Mouse (Mus musculus) testis, adult 2 months (tissue): Measurements from ENCODE around the gene Krt87. TPM values are rescaled to one million over a fixed set of nuclear protein-coding genes. Genes with fewer than 3 reads are reported as not detected.

ENCODE experiments used
- H3K27ac ChIP-seq: fragments of 200-500 bp; 2 replicates; pipeline ENCODE4 v1.5.1; 2012; ENCODE audit warnings: low read depth, low read length; ENCODE audit not compliant: control insufficient read depth, insufficient read depth
- H3K27me3 ChIP-seq: fragments of 200-500 bp; 2 replicates; pipeline ENCODE4 v1.6.1; 2012; ENCODE audit warnings: mild to moderate bottlenecking, low read length, moderate library complexity; ENCODE audit not compliant: control insufficient read depth, insufficient read depth
- H3K36me3 ChIP-seq: fragments of 200-500 bp; 2 replicates; pipeline ENCODE4 v1.6.1; 2012; ENCODE audit warnings: mild to moderate bottlenecking, low read length; ENCODE audit not compliant: control insufficient read depth, insufficient read depth
- H3K4me1 ChIP-seq: fragments of 200-500 bp; 2 replicates; pipeline ENCODE4 v1.6.1; 2012; ENCODE audit warnings: low read length; ENCODE audit not compliant: control insufficient read depth, insufficient read depth
- H3K4me3 ChIP-seq: fragments of 200-500 bp; 2 replicates; pipeline ENCODE4 v1.5.1; 2012; ENCODE audit warnings: low read depth, mild to moderate bottlenecking, low read length, moderate library complexity, mixed read lengths; ENCODE audit not compliant: control insufficient read depth
- CTCF ChIP-seq: fragments of 200-500 bp; IDR thresholded peaks from 2 replicates; pipeline ENCODE4 v1.5.1; 2012; ENCODE audit warnings: low read depth, mild to moderate bottlenecking, inconsistent platforms, low read length, moderate library complexity; ENCODE audit not compliant: control insufficient read depth, insufficient read depth, insufficient replicate concordance
- POLR2A ChIP-seq: fragments of 200-500 bp; IDR thresholded peaks from 2 replicates; pipeline ENCODE4 v1.6.1; 2012; ENCODE audit warnings: low read depth, mild to moderate bottlenecking, inconsistent platforms, low read length, moderate library complexity; ENCODE audit not compliant: control insufficient read depth
- polyA plus RNA-seq: library from polyadenylated mRNA; depleted of rRNA; stranded (reverse); fragments of >200 nt; gene quantifications from 2 replicates; pipeline ENCODE4 v1.2.3, GENCODE M21; 2012

Krt87 gene
- polyA plus RNA-seq, 1 experiment, result not detected

- Histone ChIP-seq H3K36me3 (no peaks in the 10 kb centered on the region), H3K27ac (no peak overlapping the region), H3K4me1 (no peaks in the 10 kb centered on the region), H3K4me3 (no peak overlapping the region), H3K27me3 (no peaks in the 10 kb centered on the region)
- TF ChIP-seq POLR2A, result no peak
- TF ChIP-seq CTCF, result no peak
Observed at GRCm38 (mm10) chr15:101396921-101397320, 41.7 kb downstream of the Krt87 start.

DNA sequence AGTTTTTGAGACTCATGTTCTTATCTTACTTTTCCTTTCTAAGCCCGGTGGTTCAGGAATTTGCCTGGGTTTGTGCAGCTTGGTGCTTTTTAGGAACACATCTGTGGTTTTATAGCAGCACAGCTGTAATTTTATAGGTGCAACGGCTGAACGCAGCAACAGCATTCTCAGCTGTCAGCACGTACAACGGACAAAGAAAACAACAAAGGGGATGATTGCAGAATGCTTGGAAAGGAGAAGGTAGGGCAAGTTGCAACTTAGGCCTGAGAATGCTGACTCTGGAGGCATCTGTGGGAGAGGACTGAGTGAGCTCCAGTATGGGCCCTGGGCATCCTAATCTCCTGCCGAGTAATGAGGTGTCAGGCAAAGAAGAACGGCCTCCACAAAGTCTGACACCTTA, 42.1 kb downstream of the Krt87 start:
- Histone ChIP-seq H3K27me3 (no peaks in the 10 kb centered on the region), H3K4me3 (no peak overlapping the region), H3K27ac (no peak overlapping the region), H3K36me3 (no peaks in the 10 kb centered on the region), H3K4me1 (no peaks in the 10 kb centered on the region)
- TF ChIP-seq POLR2A, result no peak
- no peak for TF ChIP-seq CTCF

DNA sequence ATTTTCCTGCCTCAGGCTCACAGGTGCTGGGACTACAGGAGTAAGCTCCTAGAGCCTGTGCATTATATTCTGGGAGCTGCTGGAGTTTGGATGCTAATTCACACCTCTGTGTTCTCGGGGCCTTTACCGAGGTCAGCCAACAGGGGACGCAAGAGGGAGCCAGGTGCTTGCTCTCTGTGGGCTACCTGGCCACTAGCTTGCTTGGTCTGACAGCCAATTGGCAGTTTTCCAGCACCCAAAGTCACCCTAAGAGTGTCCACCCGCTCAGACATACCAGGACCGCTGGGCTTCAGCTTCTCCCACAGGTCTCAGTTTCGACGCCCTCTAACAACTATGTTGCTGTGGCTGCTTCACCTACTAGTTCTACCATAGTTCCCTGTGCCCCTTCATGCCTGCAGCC, 43.7 kb downstream of the Krt87 start:
- H3K27me3 ChIP-seq, result no peaks in the 10 kb centered on the region
- TF ChIP-seq POLR2A (no peak), CTCF (0 out of 2 replicates have a peak, but pooled peaks have one; percentile 6)
- H3K4me3 ChIP-seq, result no peak overlapping the region

GRCm38 (mm10) chr15:101392251-101392650, 46.4 kb downstream of the Krt87 start:
- Histone ChIP-seq H3K27ac (no peak overlapping the region), H3K4me1 (no peaks in the 10 kb centered on the region), H3K4me3 (no peak overlapping the region), H3K27me3 (no peaks in the 10 kb centered on the region), H3K36me3 (no peaks in the 10 kb centered on the region)
- TF ChIP-seq CTCF, result no peak
- no peak for TF ChIP-seq POLR2A

More for the DNA sequence above, 43.7 kb downstream of the Krt87 start:
- H3K36me3 ChIP-seq, result no peaks in the 10 kb centered on the region
- H3K27ac ChIP-seq, result no peak overlapping the region
- H3K4me1 ChIP-seq, result no peaks in the 10 kb centered on the region

DNA sequence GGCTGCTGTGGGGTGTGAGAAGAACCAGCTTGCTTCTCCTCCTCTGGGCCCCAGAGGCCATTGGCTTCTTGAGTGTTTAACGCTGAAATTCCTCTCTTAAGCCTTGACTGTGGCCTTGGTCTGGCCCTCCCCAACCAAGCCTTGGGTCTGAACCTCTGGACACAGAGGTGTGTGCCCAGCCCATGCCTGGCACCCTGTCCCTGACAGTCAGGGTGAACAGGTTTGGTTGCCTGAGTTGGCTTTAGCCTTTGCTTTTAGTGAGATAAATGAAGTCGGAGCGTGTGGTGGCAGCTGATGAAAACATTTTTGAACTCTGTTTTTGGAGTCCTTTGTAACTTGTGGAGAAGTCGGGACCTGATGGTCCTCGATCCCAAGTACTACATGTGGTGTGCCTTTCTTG, 48.4 kb downstream of the Krt87 start:
- Histone ChIP-seq H3K27me3 (no peaks in the 10 kb centered on the region), H3K4me1 (no peaks in the 10 kb centered on the region), H3K36me3 (no peaks in the 10 kb centered on the region), H3K4me3 (no peak overlapping the region), H3K27ac (no peak overlapping the region)
- TF ChIP-seq POLR2A (no peak), CTCF (no peak)

- Histone ChIP-seq H3K4me1 (no peaks in the 10 kb centered on the region), H3K4me3 (no peak overlapping the region)
Observed at GRCm38 (mm10) chr15:101388034-101388541, 50.5 kb downstream of the Krt87 start.

GRCm38 (mm10) chr15:101387176-101387575, 51.4 kb downstream of the Krt87 start:
- Histone ChIP-seq H3K27me3 (no peaks in the 10 kb centered on the region), H3K36me3 (no peaks in the 10 kb centered on the region), H3K27ac (no peak overlapping the region), H3K4me3 (no peak overlapping the region), H3K4me1 (no peaks in the 10 kb centered on the region)
- TF ChIP-seq POLR2A (no peak), CTCF (no peak; the same call in 1 of the 2 replicates)

More at GRCm38 (mm10) chr15:101388034-101388541, 50.5 kb downstream of the Krt87 start:
- TF ChIP-seq CTCF (no peak), POLR2A (no peak)
- no peak overlapping the region for H3K27ac ChIP-seq
- H3K36me3 ChIP-seq, result no peaks in the 10 kb centered on the region
- H3K27me3 ChIP-seq, result no peaks in the 10 kb centered on the region
